Mouse (Mus musculus) cerebellum, adult 2 months (tissue): ENCODE results near the gene Tmem131.

Source experiments
- CTCF ChIP-seq: fragments of 200-500 bp; IDR thresholded peaks from 2 replicates; pipeline ENCODE4 v1.5.1; 2011; ENCODE audit warnings: low read depth, mild to moderate bottlenecking, control low read depth, low read length, moderate library complexity, borderline replicate concordance; ENCODE audit not compliant: insufficient read depth
- POLR2A ChIP-seq: fragments of 200-500 bp; IDR thresholded peaks from 2 replicates; pipeline ENCODE4 v1.6.1; 2011; ENCODE audit warnings: low read length, control low read depth, borderline replicate concordance; ENCODE audit not compliant: insufficient read depth

- no peak for TF ChIP-seq POLR2A
- no peak for TF ChIP-seq CTCF
Observed at GRCm38 (mm10) chr1:36912239-36912638, 31.2 kb downstream of the Tmem131 start.
